Mouse (Mus musculus) hindbrain, embryonic 14.5 days (tissue): ENCODE data around the gene Gpd1. TPM values are rescaled to one million over a fixed set of nuclear protein-coding genes. Genes with fewer than 3 reads are reported as not detected.
"Not testable (repeated sequence)": the region's sequence is repeated elsewhere in the genome, so short reads cannot be mapped to it uniquely, and the experiment has no call there.

ENCODE experiments used
- ATAC-seq: fragments of 200-750 bp; cut with Nextera tagmentation; 2 replicates; pipeline ENCODE4 v1.8.0; 2017; ENCODE audit warnings: moderate number of reproducible peaks, mild to moderate bottlenecking, moderate TSS enrichment, moderate library complexity; ENCODE audit not compliant: low FRiP score
- DNase-seq: peaks from one replicate; pipeline ENCODE4 v3.0.0-alpha.2; 2015; ENCODE audit warnings: low spot score
- H3K27ac ChIP-seq: fragments of 300-500 bp; sonication (generic); 2 replicates; pipeline ENCODE4 v1.5.1; 2014; ENCODE audit warnings: mild to moderate bottlenecking, moderate library complexity
- H3K27me3 ChIP-seq: fragments of 300-500 bp; sonication (generic); 2 replicates; pipeline ENCODE4 v1.6.1; 2014; ENCODE audit warnings: mild to moderate bottlenecking, low read length, mixed read lengths; ENCODE audit not compliant: control insufficient read depth, insufficient read depth
- H3K36me3 ChIP-seq: fragments of 300-500 bp; sonication (generic); replicated peaks from 2 replicates; pipeline ENCODE4 v1.6.1; 2014; ENCODE audit not compliant: control insufficient read depth, insufficient read depth
- H3K4me1 ChIP-seq: fragments of 300-500 bp; sonication (generic); replicated peaks from 2 replicates; pipeline ENCODE4 v1.6.1; 2014; ENCODE audit warnings: antibody characterized with exemption, low read length, mixed read lengths; ENCODE audit not compliant: control insufficient read depth, insufficient read depth
- H3K4me2 ChIP-seq: fragments of 300-500 bp; sonication (generic); replicated peaks from 2 replicates; pipeline ENCODE4 v1.6.1; 2014; ENCODE audit warnings: mild to moderate bottlenecking, moderate library complexity
- H3K4me3 ChIP-seq: fragments of 300-500 bp; sonication (generic); replicated peaks from 2 replicates; pipeline ENCODE4 v1.5.1; 2014; ENCODE audit warnings: mild to moderate bottlenecking, low read length
- H3K9ac ChIP-seq: fragments of 300-500 bp; sonication (generic); 2 replicates; pipeline ENCODE4 v1.6.1; 2014
- H3K9me3 ChIP-seq: fragments of 300-500 bp; sonication (generic); 2 replicates; pipeline ENCODE4 v1.6.1; 2016; ENCODE audit warnings: low read length; ENCODE audit not compliant: control insufficient read depth
- WGBS: fragments of 180-500 bp; shearing (Covaris S2); extraction: QIAGEN DNeasy Blood & Tissue Kit; methylation state at CpG from one replicate; pipeline ENCODE4 v1.1.7; 2014; 5-methylcytosine and 5-hydroxymethylcytosine counted together
- polyA plus RNA-seq: library from polyadenylated mRNA; unstranded; fragments of >200 nt; fragmentation: Nextera tagmentation; extraction: Ambion mirVana; gene quantifications from 2 replicates; pipeline ENCODE4 v1.2.1, GENCODE M21; 2014

Gpd1 gene
- polyA plus RNA-seq, 1 experiment from 2014 or later, result 2.0 TPM

GRCm38 (mm10) chr15:99771601-99772276 is 54.4 kb downstream of the Gpd1 start:
- peaks cover 15% of the 10 kb centered on the region for H3K4me1 ChIP-seq
- H3K9ac ChIP-seq, result peak overlapping the region; percentile 86
- peak overlapping the region; percentile 71 for H3K4me3 ChIP-seq
- H3K9me3 ChIP-seq, result no peaks in the 10 kb centered on the region
- peak; percentile 79 for ATAC-seq
- peak overlapping the region; percentile 52 for H3K4me2 ChIP-seq
- peak; percentile 41 for DNase-seq
- under 1% methylated on average over 58 of the region's 59 CpGs for WGBS
- no peaks in the 10 kb centered on the region for H3K27me3 ChIP-seq
- H3K27ac ChIP-seq, result peak overlapping the region; percentile 91
- no peaks in the 10 kb centered on the region for H3K36me3 ChIP-seq

DNA sequence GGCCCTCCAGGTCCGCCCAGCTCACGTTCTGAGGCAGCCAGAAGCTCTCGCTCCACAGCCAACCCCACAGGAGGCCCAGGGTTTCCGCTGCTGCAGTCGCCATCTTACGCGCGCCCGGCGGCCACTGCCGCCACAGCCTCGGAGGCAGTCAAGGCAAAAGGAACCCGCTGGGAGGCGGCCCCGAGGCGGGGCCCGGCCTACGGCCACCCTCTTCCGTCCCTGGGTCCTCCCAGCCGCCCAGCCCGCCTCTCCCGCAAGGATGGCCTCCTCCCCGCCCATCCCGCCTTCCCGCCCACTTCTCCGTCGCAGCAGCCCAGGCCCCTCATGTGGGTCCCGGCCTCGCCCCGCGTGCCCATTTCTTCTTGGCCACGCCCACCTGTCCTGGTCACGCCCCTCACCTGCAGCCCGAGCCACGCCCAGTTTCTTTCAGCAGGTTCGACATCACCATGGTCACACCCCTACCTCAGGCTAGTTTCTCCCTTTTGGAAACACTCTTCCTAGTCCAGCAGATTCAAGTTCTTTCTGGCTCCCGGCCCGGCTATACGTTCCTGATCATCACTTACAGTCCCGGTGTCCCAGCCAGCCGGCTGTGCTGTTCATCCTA is 55.1 kb downstream of the Gpd1 start:
- WGBS, result under 1% methylated on average over 38 of the region's 41 CpGs
- no peaks in the 10 kb centered on the region for H3K36me3 ChIP-seq
- peaks cover 15% of the 10 kb centered on the region for H3K4me1 ChIP-seq
- no peaks in the 10 kb centered on the region for H3K27me3 ChIP-seq
- DNase-seq (peak; percentile 72), ATAC-seq (peak; percentile 90)
- H3K9me3 ChIP-seq, result no peaks in the 10 kb centered on the region
- H3K9ac ChIP-seq, result peak overlapping the region; percentile 86
- H3K4me3 ChIP-seq, result peak overlapping the region; percentile 71
- H3K27ac ChIP-seq, result peak overlapping the region; percentile 91
- peak overlapping the region; percentile 52 for H3K4me2 ChIP-seq

DNA sequence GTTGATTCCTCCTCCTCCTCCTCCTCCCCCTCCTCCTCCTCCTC is 55.4 kb downstream of the Gpd1 start, which contains the start of gene Cers5:
TSS of gene Cers5 (minus strand) at position 5 of the 44 bp plus-strand sequence.
- not testable (repeated sequence) for H3K9me3 ChIP-seq, H3K36me3 ChIP-seq, H3K27me3 ChIP-seq, DNase-seq, ATAC-seq
- Histone ChIP-seq H3K27ac (peak within 1 kb of the TSS; percentile 91), H3K4me2 (peak within 1 kb of the TSS; percentile 52), H3K9ac (peak within 1 kb of the TSS; percentile 86), H3K4me3 (peak within 1 kb of the TSS; percentile 71), H3K4me1 (peaks cover 15% of the 10 kb centered on the region)

DNA sequence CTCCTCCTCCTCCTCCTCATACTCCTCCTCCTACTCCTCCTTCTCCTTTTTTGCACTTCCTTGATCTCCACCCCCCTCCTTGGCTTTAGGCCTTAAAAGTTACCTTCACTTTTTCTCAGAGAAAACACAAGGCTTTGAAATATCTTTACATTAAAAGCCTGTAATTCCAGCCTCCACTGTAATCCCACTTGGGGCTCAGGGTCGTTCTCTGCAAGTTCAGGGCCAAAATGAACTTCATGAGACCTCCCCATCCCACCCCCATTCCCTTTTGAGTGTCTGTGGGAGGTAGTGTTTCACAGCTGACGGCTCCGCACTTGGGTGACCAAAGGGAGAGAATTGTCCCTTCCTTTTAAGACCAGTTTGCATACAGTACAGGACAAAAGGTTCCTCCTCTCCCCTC is 55.6 kb downstream of the Gpd1 start:
- no peak for DNase-seq
- Histone ChIP-seq H3K9me3 (no peaks in the 10 kb centered on the region), H3K27ac (peak overlapping the region; percentile 51; the same call in 1 of the 2 replicates), H3K36me3 (no peaks in the 10 kb centered on the region), H3K9ac (no peak overlapping the region), H3K4me1 (peaks cover 15% of the 10 kb centered on the region), H3K27me3 (no peaks in the 10 kb centered on the region), H3K4me3 (no peak overlapping the region), H3K4me2 (no peak overlapping the region; the same call in 1 of the 2 replicates)
- no peak for ATAC-seq
- WGBS, result 32% methylated on average over 3 of the region's 3 CpGs

Other genes starting within 250 kb of the Gpd1 start
- 16.5 and 19.6 TPM in 2 replicates for gene Bcdin3d, start 242.8 kb upstream of the Gpd1 start, polyA plus RNA-seq
- gene Faim2, start 189.3 kb upstream of the Gpd1 start, polyA plus RNA-seq, result 32.0 and 44.4 TPM in 2 replicates
- not detected in 2 replicates for gene Aqp2, start 138.5 kb upstream of the Gpd1 start, polyA plus RNA-seq
- gene Aqp5, start 126.7 kb upstream of the Gpd1 start, polyA plus RNA-seq, result 0.42 and 1.4 TPM in 2 replicates
- gene Aqp6, start 116.1 kb upstream of the Gpd1 start, polyA plus RNA-seq, result 0.77 and 1.2 TPM in 2 replicates
- gene Racgap1, start 65.9 kb upstream of the Gpd1 start, polyA plus RNA-seq, result 44.9 and 51.3 TPM in 2 replicates
- 49.7 and 51.7 TPM in 2 replicates for gene Asic1, start 47.1 kb upstream of the Gpd1 start, polyA plus RNA-seq
- gene Smarcd1, start 15.4 kb upstream of the Gpd1 start, polyA plus RNA-seq, result 93.2 and 107 TPM in 2 replicates
- gene Gm17349, start 12.0 kb upstream of the Gpd1 start, polyA plus RNA-seq, result not detected in 2 replicates
- gene Cox14, start 8.1 kb downstream of the Gpd1 start, polyA plus RNA-seq, result 182 and 202 TPM in 2 replicates
- 78.5 and 89.3 TPM in 2 replicates for gene Cers5, start 55.4 kb downstream of the Gpd1 start, polyA plus RNA-seq
- 11.2 and 14.5 TPM in 2 replicates for gene Lima1, start 157.9 kb downstream of the Gpd1 start, polyA plus RNA-seq
- gene Fam186a, start 249.5 kb downstream of the Gpd1 start, polyA plus RNA-seq, result 0.11 TPM in 1 of 2 replicates, not detected in the other